Mouse (Mus musculus) midbrain, embryonic 15.5 days (tissue): ENCODE measurements around the gene Rab17. TPM values are rescaled to one million over a fixed set of nuclear protein-coding genes. Genes with fewer than 3 reads are reported as not detected.

Experiments used
- ATAC-seq: fragments of 200-750 bp; cut with Nextera tagmentation; replicated peaks from 2 replicates; pipeline ENCODE4 v1.8.0; 2017; ENCODE audit warnings: moderate TSS enrichment
- H3K27ac ChIP-seq: fragments of 300-500 bp; sonication (generic); 2 replicates; pipeline ENCODE4 v1.5.1; 2015; ENCODE audit warnings: mild to moderate bottlenecking, inconsistent platforms
- H3K27me3 ChIP-seq: fragments of 300-500 bp; sonication (generic); replicated peaks from 2 replicates; pipeline ENCODE4 v1.6.1; 2015; ENCODE audit warnings: inconsistent platforms
- H3K36me3 ChIP-seq: fragments of 300-500 bp; sonication (generic); replicated peaks from 2 replicates; pipeline ENCODE4 v1.6.1; 2015; ENCODE audit warnings: inconsistent platforms
- H3K4me1 ChIP-seq: fragments of 300-500 bp; sonication (generic); 2 replicates; pipeline ENCODE4 v1.6.1; 2015; ENCODE audit warnings: inconsistent platforms
- H3K4me2 ChIP-seq: fragments of 300-500 bp; sonication (generic); 2 replicates; pipeline ENCODE4 v1.6.1; 2015; ENCODE audit warnings: inconsistent platforms, mild to moderate bottlenecking, moderate library complexity
- H3K4me3 ChIP-seq: fragments of 300-500 bp; sonication (generic); 2 replicates; pipeline ENCODE4 v1.5.1; 2015; ENCODE audit warnings: mild to moderate bottlenecking, inconsistent platforms
- H3K9ac ChIP-seq: fragments of 300-500 bp; sonication (generic); 2 replicates; pipeline ENCODE4 v1.6.1; 2015; ENCODE audit warnings: mild to moderate bottlenecking, inconsistent platforms
- H3K9me3 ChIP-seq: fragments of 300-500 bp; sonication (generic); 2 replicates; pipeline ENCODE4 v1.6.1; 2016; ENCODE audit warnings: inconsistent platforms
- WGBS: fragments of 180-500 bp; shearing (Covaris S2); methylation state at CpG from one replicate; pipeline ENCODE4 v1.1.7; 2015; ENCODE audit warnings: mixed read lengths; 5-methylcytosine and 5-hydroxymethylcytosine counted together
- polyA plus RNA-seq: library from polyadenylated mRNA; unstranded; fragments of >200 nt; fragmentation: Nextera tagmentation; extraction: Ambion mirVana; gene quantifications from 2 replicates; pipeline ENCODE4 v1.2.1, GENCODE M21; 2015

Gene Rab17
- polyA plus RNA-seq, 1 experiment from 2014 or later, result 0.18 TPM

- H3K27me3 ChIP-seq, result 0 out of 2 replicates have a peak, but pooled peaks cover 5% of the 10 kb centered on the region
- H3K4me3 ChIP-seq, result no peak overlapping the region
- H3K36me3 ChIP-seq, result no peaks in the 10 kb centered on the region
- H3K4me1 ChIP-seq, result no peaks in the 10 kb centered on the region
- no peaks in the 10 kb centered on the region for H3K9me3 ChIP-seq
- no peak overlapping the region for H3K9ac ChIP-seq
- ATAC-seq, result no peak
- 73% methylated on average over 11 of the region's 11 CpGs for WGBS
- H3K27ac ChIP-seq, result no peak overlapping the region
- H3K4me2 ChIP-seq, result no peak overlapping the region
These were observed 15.8 kb downstream of the Rab17 start for GRCm38 (mm10) chr1:90953688-90954087.

DNA sequence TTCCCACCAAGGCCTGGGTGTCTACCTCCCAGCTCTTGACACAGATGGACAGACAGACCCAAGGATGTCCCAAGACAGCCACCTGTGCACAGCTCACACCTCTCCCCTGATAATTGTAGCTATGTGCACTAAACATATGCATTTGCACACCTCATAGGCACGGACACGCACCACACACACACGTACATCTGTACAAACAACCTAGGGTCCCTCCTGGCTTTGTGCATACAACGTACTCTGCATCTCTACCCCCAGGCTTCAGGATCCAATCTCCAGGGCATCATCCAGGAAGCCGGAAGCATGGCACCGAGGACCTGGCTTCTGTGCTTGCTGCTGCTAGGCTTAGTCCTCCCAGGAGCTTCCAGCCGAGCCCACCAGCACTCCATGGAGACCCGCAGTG lies 16.7 kb downstream of the Rab17 start, which contains the start of gene Prlh:
Gene Prlh (plus strand): TSS at position 301 of the 400 bp plus-strand sequence.
- Histone ChIP-seq H3K9ac (no peak within 1 kb of the TSS), H3K4me3 (no peak within 1 kb of the TSS), H3K36me3 (no peaks in the 10 kb centered on the region), H3K27me3 (0 out of 2 replicates have a peak, but pooled peaks cover under 1% of the 10 kb centered on the region), H3K9me3 (no peaks in the 10 kb centered on the region), H3K4me1 (no peaks in the 10 kb centered on the region), H3K4me2 (no peak within 1 kb of the TSS), H3K27ac (no peak within 1 kb of the TSS)
- ATAC-seq, result no peak
- 77% methylated on average over 8 of the region's 8 CpGs for WGBS

DNA sequence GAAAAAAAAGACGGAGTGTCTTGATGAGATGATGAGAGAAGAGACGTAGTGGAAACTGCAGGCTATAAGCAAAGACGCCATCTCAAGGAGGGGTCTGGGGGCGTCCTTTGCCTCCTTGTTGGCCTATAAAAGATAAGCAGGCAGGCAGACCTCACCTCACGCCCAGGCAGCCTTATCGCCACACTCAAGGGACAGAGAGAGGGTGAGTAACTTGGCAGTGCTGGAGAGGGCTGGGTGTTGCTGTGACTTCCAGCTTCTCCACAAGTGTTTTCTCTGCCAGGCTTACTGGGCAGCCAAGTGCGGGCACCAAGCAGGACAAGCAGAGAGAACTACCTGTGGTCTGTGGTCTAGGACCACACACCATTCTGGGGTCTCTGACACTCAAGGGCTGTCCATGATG lies 17.8 kb downstream of the Rab17 start:
- Histone ChIP-seq H3K4me2 (no peak overlapping the region), H3K4me3 (no peak overlapping the region), H3K27ac (no peak overlapping the region), H3K4me1 (no peaks in the 10 kb centered on the region), H3K36me3 (no peaks in the 10 kb centered on the region), H3K9me3 (no peaks in the 10 kb centered on the region), H3K9ac (no peak overlapping the region), H3K27me3 (no peaks in the 10 kb centered on the region)
- no peak for ATAC-seq
- WGBS, result 86% methylated on average over 7 of the region's 7 CpGs

- Histone ChIP-seq H3K9ac (no peak overlapping the region), H3K9me3 (no peaks in the 10 kb centered on the region), H3K27me3 (no peaks in the 10 kb centered on the region), H3K27ac (no peak overlapping the region), H3K4me2 (no peak overlapping the region), H3K4me3 (no peak overlapping the region), H3K36me3 (no peaks in the 10 kb centered on the region), H3K4me1 (no peaks in the 10 kb centered on the region)
- 82% methylated on average over 9 of the region's 9 CpGs for WGBS
- no peak for ATAC-seq
These were observed 20.2 kb downstream of the Rab17 start for GRCm38 (mm10) chr1:90949309-90949708.

DNA sequence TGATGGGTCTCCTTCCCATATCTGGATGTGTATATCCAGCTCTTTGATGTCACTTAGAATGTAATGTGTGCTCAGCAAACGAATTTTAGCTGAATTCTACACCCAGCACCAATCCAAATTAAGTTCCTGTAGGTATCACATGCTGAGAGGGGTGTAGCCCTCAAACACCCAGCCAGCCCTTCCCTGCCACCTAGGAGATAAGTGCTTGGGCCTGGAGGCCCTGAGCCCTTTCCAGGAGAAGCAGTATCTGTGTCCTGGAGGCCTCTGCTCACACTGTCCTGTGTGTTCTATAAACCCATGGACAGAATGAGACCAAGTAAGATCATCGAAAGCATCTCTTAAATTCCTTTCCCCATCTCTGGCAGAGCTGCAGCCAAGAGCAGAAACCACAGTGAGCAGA lies 22.2 kb downstream of the Rab17 start:
- Histone ChIP-seq H3K36me3 (no peaks in the 10 kb centered on the region), H3K4me1 (no peaks in the 10 kb centered on the region), H3K27ac (no peak overlapping the region), H3K9me3 (no peaks in the 10 kb centered on the region), H3K27me3 (no peaks in the 10 kb centered on the region), H3K4me2 (no peak overlapping the region), H3K9ac (no peak overlapping the region), H3K4me3 (no peak overlapping the region)
- WGBS, result 70% methylated on average over 2 of the region's 2 CpGs
- ATAC-seq, result no peak

- no peaks in the 10 kb centered on the region for H3K4me1 ChIP-seq
- no peak overlapping the region for H3K27ac ChIP-seq
- no peak overlapping the region for H3K4me2 ChIP-seq
- H3K27me3 ChIP-seq, result no peaks in the 10 kb centered on the region
- no peak overlapping the region for H3K4me3 ChIP-seq
- 55% methylated on average over 10 of the region's 10 CpGs for WGBS
- ATAC-seq, result no peak
- no peaks in the 10 kb centered on the region for H3K36me3 ChIP-seq
- H3K9ac ChIP-seq, result no peak overlapping the region
- no peaks in the 10 kb centered on the region for H3K9me3 ChIP-seq
These were observed 24.3 kb downstream of the Rab17 start for GRCm38 (mm10) chr1:90945171-90945570.

DNA sequence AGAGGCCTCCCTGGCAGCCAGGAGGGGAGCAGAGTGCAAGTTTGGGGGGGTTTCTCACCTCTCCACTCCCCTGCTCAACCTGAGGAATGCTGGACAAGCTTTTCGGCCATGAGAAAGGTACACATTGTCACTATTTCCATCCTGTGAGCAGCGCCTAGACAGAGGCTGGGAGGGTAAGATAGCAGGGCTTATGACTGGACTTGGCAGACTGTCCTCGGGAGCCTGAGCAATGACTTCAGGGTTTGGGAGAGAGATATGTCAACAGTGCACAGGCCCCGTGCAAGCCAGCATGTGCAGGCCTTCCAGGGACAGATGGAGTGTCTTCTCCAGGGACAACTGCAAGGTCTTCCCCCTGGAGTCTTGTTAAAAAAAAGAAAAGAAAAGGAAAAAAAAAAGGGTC lies 29.5 kb downstream of the Rab17 start:
- Histone ChIP-seq H3K27me3 (no peaks in the 10 kb centered on the region), H3K4me3 (no peak overlapping the region), H3K36me3 (no peaks in the 10 kb centered on the region), H3K9me3 (no peaks in the 10 kb centered on the region), H3K9ac (no peak overlapping the region), H3K4me2 (no peak overlapping the region), H3K4me1 (no peaks in the 10 kb centered on the region), H3K27ac (no peak overlapping the region)
- 92% methylated on average over 4 of the region's 4 CpGs for WGBS
- no peak for ATAC-seq

- no peaks in the 10 kb centered on the region for H3K4me1 ChIP-seq
- no peak for ATAC-seq
- 68% methylated on average over 9 of the region's 9 CpGs for WGBS
These were observed 32.5 kb downstream of the Rab17 start for GRCm38 (mm10) chr1:90936990-90937389.

DNA sequence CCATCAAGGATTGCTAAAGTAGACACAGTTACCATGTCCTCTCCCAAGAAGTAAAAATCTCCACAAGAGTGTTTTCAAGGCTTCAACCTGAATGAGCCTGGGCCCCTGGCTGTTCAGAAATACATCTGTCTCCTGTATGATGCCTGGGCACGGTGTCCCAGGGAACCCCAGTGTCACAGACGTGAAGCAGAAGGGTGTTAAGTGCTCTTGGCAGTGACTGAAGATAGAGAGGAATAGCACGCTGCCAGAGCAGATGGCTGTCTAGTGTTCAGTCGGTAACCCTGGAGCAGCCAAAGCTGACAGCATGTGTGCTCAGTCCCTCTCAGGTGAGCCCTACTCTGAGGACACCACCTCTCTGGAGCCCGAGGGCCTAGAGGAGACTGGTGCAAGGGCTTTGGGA lies 36.5 kb downstream of the Rab17 start:
- Histone ChIP-seq H3K36me3 (no peaks in the 10 kb centered on the region), H3K9me3 (no peaks in the 10 kb centered on the region), H3K27me3 (peaks cover 4% of the 10 kb centered on the region; the same call in 1 of the 2 replicates), H3K4me1 (peaks cover 3% of the 10 kb centered on the region), H3K4me2 (no peak overlapping the region), H3K9ac (no peak overlapping the region), H3K4me3 (no peak overlapping the region), H3K27ac (no peak overlapping the region)
- ATAC-seq, result no peak
- 82% methylated on average over 5 of the region's 5 CpGs for WGBS

More at GRCm38 (mm10) chr1:90936990-90937389, 32.5 kb downstream of the Rab17 start:
- no peaks in the 10 kb centered on the region for H3K36me3 ChIP-seq
- no peak overlapping the region for H3K9ac ChIP-seq
- H3K27ac ChIP-seq, result no peak overlapping the region
- no peaks in the 10 kb centered on the region for H3K9me3 ChIP-seq
- H3K4me2 ChIP-seq, result no peak overlapping the region
- H3K4me3 ChIP-seq, result no peak overlapping the region
- H3K27me3 ChIP-seq, result no peaks in the 10 kb centered on the region

DNA sequence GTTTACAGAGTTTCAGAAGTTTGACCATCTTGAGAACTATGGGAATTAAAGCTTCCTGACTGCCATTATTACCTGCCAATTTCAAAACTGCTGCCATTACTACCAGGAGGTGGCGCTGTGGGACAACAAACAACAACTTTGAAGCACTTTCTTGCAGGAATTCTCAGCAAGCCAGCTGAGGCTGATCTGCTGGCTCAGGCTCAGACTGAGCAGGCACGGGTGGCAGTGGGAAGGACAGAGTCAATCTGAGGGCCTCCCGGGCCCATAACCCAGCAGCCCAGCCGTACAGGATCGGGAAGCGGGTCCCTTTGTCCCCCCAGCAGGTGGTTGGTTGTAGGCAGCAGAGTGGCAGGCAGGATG lies 40.9 kb downstream of the Rab17 start:
- Histone ChIP-seq H3K9me3 (no peaks in the 10 kb centered on the region), H3K27me3 (peaks cover 13% of the 10 kb centered on the region; the same call in 1 of the 2 replicates), H3K4me2 (peak overlapping the region; percentile 43; the same call in 1 of the 2 replicates), H3K27ac (no peak overlapping the region), H3K4me1 (peaks cover 6% of the 10 kb centered on the region), H3K4me3 (no peak overlapping the region), H3K36me3 (no peaks in the 10 kb centered on the region), H3K9ac (no peak overlapping the region)
- ATAC-seq, result peak; percentile 70; the same call in 1 of the 2 replicates
- WGBS, result 7% methylated on average over 6 of the region's 6 CpGs

GRCm38 (mm10) chr1:90927929-90928574 lies 41.4 kb downstream of the Rab17 start:
- no peaks in the 10 kb centered on the region for H3K9me3 ChIP-seq
- H3K4me2 ChIP-seq, result peak overlapping the region; percentile 43
- no peak overlapping the region for H3K9ac ChIP-seq
- 2% methylated on average over 23 of the region's 23 CpGs for WGBS
- H3K4me3 ChIP-seq, result no peak overlapping the region; the same call in 1 of the 2 replicates
- H3K4me1 ChIP-seq, result peaks cover 6% of the 10 kb centered on the region
- no peak overlapping the region for H3K27ac ChIP-seq
- H3K27me3 ChIP-seq, result peaks cover 13% of the 10 kb centered on the region; the same call in 1 of the 2 replicates
- ATAC-seq, result peak; percentile 50
- H3K36me3 ChIP-seq, result no peaks in the 10 kb centered on the region

DNA sequence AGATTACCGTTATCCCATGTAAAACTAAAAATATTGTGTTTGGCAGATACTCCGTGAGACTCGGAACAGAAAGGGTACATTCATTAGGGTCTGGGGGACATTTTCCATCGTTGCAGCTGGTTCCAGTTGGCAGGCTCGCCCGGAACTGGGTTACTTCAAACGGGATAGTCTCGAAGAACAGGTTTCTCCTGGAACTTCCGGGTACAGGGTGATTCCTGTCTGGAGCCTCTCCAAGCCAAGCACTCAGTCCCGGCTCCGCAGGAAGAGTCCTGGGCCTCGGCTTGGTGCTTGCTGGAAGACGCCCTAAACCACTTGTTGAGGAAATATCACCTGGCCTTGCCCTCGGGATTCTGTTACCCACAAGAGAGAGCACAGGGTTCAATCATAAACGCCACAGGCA lies 42.2 kb downstream of the Rab17 start:
- no peaks in the 10 kb centered on the region for H3K9me3 ChIP-seq
- no peak overlapping the region for H3K4me2 ChIP-seq
- peaks cover 6% of the 10 kb centered on the region for H3K4me1 ChIP-seq
- H3K9ac ChIP-seq, result no peak overlapping the region
- H3K36me3 ChIP-seq, result no peaks in the 10 kb centered on the region
- WGBS, result 56% methylated on average over 15 of the region's 15 CpGs
- H3K27ac ChIP-seq, result no peak overlapping the region
- peaks cover 13% of the 10 kb centered on the region; the same call in 1 of the 2 replicates for H3K27me3 ChIP-seq
- H3K4me3 ChIP-seq, result no peak overlapping the region
- no peak for ATAC-seq

- peaks cover 13% of the 10 kb centered on the region; the same call in 1 of the 2 replicates for H3K27me3 ChIP-seq
- H3K4me2 ChIP-seq, result no peak overlapping the region
- no peak for ATAC-seq
- H3K4me3 ChIP-seq, result no peak overlapping the region
- 74% methylated on average over 4 of the region's 4 CpGs for WGBS
- H3K9ac ChIP-seq, result no peak overlapping the region
- H3K27ac ChIP-seq, result no peak overlapping the region
- H3K36me3 ChIP-seq, result no peaks in the 10 kb centered on the region
- no peaks in the 10 kb centered on the region for H3K9me3 ChIP-seq
- H3K4me1 ChIP-seq, result peaks cover 6% of the 10 kb centered on the region
These were observed 43.4 kb downstream of the Rab17 start for GRCm38 (mm10) chr1:90926030-90926429.
